Mouse (Mus musculus) right cerebral cortex, postnatal 14 days (tissue): ENCODE data around the gene Padi2.

Experiments used
- DNase-seq: peaks from one replicate; pipeline ENCODE4 v3.0.0; 2022

The Padi2 gene

DNA sequence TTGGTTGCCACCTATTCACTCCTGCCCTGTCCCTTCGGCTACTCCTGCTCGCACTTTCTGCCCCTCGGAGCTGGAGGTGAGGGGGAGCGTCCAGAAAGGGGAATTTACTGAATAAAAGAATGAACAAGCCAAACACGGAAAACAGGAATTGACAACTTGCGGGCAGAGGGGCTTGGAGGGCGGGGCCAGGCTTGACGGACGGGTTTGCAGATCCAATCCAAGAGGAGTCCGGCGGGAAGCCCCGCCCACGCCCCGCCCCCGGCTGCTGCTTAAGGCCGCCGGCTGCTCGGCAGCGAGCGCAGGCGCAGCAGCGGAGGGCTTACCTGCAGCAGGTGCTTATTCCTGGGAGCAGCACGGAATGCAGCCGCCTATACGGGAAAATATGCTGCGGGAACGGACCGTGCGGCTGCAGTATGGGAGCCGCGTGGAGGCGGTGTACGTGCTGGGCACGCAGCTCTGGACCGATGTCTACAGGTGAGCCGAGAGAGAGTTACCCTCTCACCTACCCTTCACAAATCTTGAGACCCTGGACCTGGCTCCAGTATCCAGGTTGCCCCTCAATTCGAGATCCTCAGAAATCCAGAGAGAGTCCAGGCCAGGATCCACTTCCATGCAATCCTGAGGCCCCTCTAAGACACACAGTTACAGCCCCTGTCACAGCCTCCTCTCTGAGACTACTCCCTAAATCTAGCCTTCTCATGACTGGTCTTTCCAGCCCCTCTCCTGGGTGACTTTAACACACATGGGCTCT is at the start of gene Padi2:
Gene Padi2 (plus strand): TSS at position 269 of the 751 bp plus-strand sequence.
- peak; percentile 75 for DNase-seq

DNA sequence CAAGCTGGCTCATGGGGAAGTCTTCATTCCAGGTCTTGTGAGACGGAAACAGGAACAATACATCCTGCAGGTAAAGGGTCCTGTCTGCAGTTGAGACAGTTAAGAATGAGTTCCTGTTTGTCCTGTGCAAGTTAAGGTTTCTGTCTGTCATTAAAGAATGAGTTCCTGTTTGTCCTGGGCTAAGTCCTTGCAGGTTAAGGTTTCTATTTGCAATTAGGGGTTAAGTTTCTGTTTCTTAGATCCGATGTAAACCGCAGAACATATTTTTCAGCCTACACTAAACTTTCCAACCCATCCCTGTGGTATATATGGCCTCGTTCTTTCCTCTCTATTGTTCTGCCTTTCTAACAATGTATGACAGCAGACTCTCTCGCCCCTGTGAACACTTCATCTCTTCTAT is 49.1 kb upstream of the Padi2 start:
- DNase-seq = no peak

DNA sequence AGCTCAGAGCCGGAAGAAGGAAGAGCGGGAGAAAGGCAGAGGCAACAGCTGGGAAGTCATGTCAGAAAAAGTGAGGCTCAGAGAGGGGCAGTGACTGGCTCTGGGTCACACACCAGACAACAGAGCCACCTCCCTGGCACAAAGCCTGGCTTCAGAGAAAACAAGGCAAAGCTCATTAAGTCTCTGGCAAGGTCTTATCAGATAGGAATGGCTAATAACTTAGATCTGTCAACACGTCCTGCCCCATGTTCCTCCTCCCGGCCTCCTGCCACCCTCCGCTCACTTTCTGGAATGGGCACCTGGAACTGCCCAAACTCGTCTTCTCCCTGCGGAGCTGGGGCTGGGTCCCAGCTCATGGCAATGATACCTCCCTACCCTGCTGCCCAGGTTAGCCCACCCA is 48.3 kb upstream of the Padi2 start:
- DNase-seq = no peak

DNA sequence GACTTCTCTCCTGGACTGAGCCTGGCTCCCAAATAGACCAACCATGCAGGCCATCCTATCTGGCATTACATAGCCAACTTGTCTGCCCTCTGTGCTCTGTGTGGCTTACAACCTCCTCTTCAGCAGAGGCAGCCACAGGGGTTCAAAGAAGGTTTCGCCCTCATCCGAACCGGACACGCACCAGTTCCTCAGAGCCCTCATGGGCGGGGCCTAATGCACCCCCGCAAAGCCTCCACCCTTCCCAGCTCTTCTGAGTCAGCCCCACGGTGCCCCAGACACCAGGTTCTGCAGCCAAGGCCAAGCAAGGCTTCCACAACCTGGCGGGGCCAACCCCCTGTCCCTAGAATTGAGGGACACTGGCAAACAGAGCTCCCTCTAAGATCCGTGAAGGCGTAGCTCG is 46.9 kb upstream of the Padi2 start:
- DNase-seq = no peak

DNA sequence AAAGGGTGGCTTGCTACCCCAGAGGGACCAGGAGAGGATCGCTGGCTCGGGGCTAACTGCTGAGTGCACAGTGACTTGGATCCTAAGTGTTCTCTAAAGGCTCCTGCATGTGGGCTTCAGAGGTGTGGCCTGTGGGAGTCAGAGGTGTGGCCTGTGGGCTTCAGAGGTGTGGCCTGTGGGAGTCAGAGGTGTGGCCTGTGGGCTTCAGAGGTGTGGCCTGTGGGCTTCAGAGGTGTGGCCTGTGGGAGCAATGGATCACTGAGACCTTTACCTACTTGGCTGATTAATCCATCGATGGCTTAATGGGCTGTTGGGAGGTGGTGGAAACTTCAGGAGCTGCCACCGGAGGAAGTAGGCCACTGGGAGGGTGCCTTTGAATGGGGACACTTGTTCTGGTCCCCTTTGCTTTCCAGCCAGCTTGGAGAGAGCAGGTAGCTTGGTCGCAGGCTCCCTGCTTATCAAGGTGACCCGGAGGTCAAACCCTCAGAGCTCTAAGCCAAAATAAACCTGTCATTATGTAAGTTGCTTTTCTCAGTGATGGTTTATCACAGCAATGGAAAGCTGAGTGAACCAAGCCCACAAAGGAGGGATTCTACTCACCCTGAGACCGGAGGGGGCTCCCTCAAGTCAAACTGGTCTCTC is 45.9 kb upstream of the Padi2 start:
- DNase-seq = no peak

DNA sequence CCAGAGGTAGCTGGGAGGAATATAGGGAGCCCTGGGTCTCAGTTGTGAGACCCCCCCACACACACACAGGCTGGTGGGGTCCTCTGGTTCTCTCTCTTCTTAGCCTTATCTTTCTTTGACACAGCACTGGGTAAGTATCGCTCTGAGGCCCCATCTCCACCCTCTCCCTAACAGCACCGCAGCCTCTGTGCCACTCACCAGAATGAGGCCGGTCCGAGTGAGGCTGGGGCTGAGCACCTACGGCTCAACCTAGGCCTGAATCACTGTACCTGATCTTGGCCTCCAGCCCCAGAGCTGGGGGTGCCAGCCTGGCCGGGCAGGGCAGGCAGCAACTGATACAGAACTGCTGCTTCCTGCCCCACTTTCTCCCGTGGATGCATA is 45.4 kb upstream of the Padi2 start:
- DNase-seq = no peak

DNA sequence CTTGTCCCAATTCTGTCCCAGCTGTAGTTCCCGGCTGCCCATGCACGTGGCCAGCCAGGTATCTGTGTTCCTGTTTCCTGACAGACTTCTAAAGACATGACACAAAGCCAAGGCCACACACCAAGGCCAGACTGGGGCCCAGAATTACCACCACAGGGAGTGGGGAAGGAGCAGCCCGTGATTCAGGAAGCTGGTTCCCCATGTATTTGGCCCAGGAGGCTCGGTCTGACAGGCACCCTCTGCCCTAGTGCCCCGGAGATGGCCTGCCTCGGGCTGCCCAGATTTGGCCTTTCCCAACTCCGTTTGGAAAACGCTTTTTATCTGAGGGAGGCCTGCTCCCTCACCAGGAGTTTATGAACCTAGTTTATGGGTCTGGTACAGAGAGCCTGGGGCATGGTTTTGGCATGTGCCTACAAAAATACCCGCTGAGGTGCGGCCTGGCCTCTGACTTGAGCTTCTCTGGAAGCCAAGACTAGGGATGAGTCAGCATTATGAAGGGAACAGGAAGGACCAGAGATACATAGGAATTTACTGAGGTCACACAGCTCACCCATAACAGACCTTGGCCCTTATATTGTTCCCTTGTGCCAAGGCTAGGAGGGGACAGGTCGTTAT is 44.0 kb upstream of the Padi2 start:
- no peak for DNase-seq

DNA sequence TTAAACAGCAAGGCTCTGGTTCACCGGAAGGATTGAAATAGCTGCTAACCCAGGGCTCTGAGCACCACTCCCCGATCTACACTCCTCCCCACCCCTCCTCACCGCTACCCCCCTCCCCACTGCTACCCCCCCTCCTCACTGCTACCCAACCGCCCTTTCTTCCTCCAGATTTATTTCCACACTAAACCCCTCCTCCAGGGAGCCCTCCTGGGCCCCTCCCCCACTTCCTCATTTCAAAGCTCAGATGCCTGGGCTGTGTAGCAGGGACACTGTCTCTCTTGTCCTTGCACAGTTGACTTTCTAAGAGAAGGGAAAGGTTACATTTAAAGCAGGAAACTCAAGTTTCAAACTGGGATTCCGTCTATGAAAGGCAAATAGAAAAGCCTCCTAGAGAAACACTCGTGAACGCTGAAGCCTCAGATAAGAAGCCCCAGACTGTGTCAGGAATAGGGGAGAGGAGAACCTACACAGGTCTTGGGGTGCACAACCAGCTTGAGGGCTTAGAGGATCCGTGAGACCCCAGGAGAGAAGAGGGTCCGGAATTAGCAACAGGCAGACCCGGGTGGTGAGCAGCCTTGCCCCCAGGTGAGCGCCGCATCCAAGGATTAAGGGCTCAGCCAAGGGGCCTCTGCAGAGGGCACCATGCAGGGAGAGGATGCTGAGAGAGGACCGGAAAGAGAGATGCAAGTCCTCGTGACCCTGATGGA is 37.5 kb upstream of the Padi2 start:
- DNase-seq = no peak

DNA sequence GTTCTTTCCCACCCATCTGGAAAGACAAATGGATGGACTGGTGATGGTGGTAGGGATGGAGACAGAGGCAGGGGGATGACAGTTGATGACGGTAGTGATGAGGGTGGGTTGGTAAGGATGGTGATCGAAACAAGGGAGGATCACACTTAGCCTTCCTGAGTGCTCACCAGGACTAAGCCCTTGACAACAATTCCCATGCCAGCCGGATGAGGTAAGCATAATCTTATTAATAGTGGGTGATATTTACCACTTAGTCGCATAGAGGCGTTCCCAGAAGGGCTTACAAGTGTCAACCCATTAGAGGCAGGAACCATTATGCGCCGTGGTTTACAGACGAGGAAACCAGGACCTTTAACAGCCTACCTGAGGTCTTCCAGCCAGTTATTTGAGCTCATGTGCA is 36.2 kb upstream of the Padi2 start:
- DNase-seq = no peak

DNA sequence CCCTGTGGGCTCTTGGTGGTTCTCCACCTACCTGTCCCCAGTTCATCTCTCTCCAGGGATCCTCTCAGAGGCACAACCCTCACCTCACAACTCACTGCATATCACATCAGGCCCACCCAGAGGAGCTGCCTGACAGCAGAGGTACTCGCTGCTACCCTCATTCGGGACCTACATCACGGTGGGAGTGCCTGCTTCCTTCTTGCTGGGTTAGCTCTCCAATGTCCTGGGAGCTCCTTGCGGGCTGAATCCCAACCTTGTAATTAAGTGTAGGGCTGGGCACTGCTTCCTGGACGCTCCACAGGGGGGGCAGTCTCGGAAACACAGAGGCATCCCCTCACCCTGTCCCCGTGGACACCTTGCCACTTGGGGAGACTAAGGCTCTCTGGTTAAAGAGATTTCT is 35.3 kb upstream of the Padi2 start:
- DNase-seq = no peak

DNA sequence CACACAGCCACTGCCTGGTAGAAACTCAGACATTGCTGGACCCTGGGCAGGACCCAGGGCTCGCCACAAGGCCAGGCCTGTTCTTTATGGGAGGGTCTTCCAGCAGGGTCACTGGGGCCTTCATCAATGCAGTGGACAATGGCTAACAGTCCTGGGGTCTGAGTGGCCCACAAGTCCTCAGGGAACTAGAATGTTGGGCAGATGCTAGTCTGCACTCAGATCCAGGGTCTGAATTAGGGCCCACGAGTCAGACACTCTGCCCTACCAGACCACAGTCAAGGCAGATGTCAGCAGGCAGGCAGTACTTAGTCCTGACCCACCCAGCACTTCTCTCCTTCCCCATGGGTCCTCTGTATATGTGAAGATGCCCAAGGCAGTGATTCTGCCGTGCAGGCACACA is 34.8 kb upstream of the Padi2 start:
- DNase-seq = no peak

DNA sequence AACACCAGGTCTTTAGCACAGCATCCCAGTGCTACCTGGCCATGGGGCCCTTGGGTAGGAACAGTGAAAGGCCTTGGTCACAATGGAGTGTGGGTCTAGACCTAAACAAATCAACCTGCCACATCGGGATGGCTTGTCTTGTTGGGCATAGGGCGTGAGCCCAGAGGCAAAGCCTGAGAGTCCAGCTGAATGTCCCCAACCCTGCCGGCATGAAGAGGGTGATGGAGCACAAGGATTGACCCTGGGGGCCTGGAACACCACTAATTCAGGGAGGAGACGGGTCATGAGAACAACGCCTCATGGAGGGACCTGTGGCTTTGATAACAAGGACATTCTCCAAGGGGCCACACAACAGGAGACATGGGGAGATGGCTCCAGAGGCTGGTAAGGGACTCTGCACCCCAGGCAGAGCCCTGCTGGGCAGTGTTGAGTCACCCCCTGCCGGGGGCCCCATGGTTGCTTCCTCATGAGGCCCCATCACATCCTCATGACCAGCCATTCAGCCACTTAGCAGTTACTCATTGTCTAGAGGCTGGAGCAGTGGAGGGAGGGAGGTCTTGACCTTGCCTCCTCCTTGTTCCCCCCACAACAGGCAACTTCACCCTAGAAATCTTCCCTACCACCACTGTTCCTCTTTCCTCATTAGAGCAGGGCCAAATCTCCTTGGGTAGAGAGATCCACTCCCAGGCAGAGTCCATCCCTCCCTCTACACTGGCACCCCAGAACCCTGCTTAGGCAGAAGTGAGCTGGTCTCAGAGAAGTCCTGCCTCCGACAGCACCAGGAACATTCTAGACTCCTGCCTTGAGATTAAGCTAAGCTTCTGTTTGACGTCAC is 34.1 kb upstream of the Padi2 start:
- DNase-seq = peak; percentile 3

DNA sequence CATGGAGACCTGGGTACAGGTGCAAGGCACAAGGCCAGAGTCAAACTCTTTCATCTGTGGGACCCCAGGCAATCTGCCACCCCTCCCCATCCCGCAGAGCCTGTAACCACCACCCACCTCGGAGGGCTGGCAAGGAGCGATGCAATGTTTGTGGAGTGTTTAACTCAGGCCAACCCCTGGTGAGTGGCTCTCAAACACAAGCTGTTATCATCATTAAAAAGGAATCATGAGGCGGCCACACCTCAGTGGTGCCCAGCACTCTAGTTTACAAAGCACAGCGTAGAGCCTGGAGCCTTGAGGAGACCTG is 33.5 kb upstream of the Padi2 start:
- no peak for DNase-seq

DNA sequence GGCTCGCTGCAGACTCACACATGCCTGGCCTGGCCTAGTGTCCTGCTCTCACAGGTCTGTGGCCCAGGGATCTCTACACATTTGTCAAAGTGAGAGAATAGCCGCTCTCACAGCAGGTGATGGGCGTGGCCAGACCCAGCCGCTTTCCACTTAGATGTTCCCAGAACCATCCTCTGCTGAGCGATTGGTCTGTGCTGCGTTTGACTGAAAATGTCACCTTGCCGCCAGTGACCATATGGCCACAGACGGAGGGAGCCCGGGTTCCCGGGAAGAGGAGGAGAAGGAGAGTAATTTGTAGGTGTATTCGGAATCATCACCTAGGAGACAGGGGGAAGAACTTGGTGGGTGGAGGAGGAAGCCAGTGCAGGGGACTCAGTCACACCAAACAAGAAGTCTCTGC is 33.1 kb upstream of the Padi2 start:
- DNase-seq = no peak

DNA sequence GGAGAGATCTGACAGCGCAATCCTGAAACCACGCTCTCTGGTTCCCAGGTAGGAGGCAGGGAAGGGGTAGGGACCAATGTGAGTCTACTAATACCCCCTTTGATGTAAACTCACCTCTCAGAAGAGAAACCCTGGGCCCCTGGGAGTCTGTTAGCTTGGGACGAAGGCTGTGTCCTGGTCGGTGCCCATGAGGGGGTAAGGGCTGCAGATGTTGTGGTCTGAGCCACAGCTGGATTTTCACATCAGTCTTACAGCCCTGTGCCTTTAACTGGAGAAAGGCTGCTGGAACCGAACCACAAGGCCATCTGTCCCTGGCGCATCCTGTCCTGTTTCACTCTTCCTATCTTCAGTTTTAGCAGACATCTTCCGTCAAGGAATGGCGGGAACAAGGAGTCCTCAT is 30.0 kb upstream of the Padi2 start:
- no peak for DNase-seq

DNA sequence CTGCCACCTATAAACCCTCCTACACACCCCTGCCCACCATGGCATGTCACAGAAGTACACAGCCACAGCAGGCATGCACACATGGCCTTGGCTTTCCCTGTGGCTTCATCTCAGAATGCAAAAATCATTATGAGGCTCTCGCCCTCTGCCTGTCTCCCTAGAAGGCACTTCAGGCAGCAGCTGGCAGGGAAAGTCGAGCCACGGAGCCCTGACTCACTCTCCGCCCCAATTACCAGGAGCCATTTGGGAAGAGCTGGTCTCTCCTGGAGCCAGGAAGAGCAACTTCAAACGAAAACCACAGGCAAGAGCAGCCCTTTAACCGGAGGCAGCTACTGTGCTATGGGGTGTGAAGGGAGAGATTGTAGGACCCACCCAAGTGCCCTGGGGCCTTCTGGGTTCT is 29.5 kb upstream of the Padi2 start:
- no peak for DNase-seq

DNA sequence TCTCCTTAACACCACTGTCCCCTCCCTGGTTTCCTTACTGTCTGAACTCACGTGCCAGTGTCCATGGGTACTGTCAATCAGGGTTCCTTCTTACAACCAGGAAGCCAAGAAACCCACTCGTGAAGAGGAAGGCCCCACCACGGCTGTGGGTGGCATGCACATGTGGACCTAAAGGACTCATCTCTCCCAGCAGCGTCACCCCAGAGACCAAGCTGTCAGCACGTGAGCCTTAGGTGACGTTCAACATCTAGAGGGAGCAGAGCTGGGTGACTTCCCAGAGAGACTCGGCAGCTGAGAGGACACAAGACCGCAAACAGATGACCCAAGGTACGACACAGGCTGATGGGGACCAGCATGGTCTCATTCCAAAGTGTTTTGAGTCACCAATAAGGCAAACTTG is 28.7 kb upstream of the Padi2 start:
- DNase-seq = no peak

DNA sequence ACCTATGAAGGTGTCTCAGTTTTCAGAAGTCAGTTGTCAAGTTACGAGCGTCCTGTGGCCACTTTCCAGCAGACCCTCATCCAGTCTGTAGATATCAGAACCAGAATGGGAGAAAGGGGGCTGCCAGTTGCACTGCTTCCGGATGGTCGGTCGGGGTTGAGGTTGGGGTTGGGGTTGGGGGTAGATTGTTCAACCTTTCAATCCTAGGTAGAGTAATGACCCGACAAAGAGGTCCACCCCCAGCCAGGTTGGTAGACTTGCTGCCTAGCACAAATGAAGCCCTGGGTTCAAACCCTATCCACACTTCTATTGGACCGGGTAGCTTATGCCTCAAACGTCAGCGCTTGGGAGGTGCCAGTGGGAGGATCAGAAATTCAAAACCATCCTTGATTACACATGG is 27.5 kb upstream of the Padi2 start:
- DNase-seq = no peak

DNA sequence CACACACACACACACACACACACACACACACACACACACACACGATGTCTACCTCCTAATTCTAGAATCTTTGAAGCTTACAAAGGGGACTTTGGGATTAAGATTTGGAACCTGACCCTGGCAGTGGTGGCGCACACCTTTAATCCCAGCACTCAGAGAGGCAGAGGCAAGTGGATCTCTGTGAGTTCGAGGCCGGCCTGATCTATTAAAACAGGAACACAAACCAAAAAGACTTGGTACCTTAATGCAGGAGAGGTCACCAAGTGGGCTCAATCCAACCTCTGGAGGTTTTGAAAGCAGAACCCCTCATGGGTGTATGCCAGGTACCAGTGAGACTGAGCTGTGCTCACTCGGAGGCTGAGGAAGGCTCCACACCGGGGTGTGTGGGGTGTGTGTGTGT is 27.0 kb upstream of the Padi2 start:
- DNase-seq = peak; percentile 1

DNA sequence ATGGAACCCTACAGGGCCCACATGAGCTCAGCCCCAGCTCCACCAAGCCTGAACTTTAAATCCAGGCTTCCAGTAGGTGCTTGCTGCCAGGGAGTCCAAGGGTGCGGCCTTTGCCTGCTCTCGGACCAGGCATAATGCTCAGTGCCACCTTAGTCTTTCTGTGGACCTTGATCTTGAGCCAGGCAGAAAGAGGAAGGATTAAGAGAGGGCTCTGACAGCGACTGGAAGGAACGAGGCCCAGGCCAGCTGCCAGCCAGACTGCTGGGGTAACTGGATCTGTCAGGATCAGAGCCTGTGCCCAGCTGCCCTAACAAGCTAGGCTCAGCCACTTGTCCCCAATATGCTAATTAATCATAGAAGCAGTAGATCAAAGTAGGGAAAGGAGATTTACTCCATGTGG is 26.4 kb upstream of the Padi2 start:
- peak; percentile 39 for DNase-seq

DNA sequence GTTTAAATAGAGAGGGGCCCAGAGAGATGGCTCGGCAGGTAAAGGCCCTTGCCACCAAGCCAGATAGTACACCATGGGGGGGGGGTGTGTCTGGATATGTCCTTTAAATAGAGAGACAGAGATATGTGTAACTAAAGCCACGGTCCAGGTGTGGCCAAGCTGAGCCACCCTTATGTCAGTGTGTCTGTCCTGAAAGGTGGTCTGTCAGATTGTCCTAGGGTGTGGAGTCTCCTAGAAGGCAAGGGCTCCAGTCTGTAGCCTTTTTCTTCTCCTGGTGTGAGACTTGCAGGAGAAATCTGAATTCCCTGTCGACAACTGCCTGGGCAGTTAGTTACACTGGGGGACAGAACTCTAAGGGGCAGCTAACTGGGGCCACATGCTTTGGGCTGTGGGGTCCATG is 25.9 kb upstream of the Padi2 start:
- DNase-seq = no peak

DNA sequence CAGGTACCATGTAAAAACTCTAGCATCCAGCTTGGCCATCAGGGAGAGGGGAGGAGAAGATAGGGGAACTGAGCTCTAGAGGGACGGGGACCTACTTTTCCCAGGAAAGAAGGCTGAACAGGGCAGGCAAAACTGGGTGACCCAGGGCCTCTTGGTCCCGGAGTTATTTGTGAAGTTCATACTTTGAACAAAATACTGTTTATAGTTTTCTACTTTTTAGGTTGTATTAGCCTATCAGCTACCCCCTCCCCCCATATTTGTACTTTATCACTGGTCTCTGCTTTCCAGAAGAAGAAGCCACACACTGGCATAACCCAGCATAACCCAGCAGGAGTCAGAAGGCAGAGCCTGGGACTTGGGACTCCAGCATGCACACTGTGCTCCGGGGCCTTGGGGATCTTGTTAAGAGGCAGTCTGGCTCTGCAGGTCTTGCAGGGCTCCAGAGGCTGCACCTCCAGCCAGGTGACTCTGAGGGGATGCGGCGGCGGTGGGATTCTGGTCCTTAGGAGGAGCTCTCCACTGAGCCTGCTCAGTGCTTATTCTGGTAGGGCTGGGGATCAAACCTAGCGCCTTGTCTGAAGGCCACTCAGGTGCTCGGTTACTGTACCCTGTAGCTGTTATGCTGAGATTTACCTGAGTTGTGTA is 25.0 kb upstream of the Padi2 start:
- no peak for DNase-seq

DNA sequence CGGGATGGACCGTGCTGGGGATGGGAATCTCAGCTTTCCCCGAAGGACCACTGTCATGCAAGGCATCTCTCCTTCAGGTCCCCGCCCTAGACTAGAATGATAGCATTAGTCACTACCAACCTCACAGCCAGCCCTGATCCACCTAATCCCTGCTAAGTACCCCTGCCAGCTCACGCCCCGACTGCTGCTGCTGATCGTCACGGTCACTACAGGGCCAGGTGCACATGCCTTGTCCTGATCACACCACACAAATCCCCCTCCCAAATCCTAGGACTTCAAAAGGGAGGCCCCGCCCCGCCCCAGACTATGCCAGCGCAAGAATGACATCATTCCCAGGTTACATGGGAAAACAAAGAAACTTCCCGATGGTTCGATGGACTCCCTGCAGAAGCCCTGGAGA is 24.4 kb upstream of the Padi2 start:
- no peak for DNase-seq
